Mouse (Mus musculus): ENCODE results near the gene Rfx2.

Gene Rfx2

DNA sequence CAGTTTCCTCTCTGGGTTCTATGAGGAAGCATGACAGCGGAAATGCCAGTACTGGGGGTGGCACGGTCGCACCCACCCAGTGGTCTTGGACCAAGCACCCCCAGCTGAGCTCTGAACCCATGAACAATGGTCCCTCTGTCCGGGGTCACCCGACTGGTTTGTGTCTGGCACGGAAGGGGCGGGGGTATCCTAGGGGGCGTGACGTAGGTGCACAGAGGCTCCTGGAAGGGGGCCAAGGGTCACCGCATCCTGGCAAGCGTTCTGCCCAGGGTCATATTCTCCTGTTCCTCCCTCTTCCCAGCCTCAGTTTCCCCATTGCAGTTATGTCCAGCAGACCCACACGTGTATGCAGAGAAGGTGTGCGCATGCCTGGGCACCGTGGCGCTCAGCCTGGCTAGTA, 77.4 kb downstream of the Rfx2 start:
- no peak for DNase-seq (ENCODE audit: low spot score)

DNA sequence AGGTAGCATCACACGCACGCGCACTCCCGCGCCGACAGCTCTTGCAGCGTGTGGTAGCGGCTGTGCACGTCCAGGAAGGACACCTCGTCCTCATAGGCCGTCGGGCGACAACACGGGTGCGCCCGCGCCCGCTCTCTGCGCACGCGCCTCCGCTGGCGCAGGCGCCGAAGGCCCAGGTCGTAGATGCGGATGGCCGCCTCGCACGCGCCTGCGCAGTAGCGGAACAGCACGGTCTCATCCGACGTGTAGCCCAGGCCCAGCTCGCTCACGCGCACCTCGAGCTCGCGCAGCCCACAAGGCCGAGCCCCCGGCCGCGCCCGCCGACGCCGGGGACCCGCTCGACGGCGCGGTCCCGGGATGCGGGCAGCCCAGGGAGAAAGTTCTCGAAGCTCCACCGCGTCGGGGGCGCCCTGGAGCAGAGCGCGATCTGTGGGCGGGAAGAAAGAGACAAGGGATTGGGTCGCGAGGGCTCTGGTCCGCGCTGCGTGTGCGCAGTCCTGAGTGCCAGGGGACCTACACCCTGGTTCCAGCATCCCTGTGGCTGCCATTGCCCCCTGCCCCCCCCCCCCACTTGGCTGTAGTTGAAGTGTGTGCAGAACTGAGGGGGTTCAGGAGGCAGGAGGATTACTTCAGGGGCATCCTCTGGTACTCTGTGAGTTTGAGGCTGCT, 79.3 kb downstream of the Rfx2 start:
- DNase-seq (ENCODE audit: low spot score): no peak

DNA sequence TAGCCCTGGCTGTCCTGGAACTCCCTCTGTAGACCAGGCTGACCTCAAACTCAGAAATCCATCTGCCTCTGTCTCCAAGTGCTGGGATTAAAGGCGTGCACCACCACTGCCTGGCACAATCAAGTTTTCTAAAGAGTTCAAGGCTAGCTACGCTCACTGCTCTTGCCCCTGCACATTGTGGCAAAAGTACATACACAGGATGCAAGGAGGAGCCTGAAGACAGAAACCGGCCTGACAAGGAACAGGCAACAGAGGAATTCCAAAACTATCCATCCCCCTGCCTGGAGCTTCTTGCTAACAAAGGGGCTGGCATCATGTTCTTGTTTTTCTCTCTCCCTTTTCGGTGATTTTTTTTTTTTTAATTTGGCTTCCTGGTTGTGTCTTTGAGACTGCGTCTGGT, 86.6 kb downstream of the Rfx2 start:
- DNase-seq (ENCODE audit: low spot score): no peak

DNA sequence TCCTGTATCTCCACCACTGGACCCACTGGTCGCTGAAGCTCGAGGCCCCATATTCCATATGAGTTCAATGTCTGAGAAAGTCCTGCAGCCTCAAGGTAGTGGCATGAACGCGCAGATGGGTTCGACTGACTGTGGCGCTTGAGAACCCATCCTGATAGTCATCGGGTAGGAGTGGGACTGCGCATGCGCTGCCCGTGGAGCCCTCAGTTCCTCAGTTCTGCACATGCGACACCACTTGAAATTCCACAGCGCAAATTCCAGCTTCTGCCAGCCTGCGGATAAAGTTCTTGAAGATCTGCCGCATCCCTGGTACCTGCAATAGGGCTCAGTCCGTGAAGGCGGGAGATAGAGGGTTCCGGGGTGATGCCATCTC, 90.0 kb downstream of the Rfx2 start:
- DNase-seq (ENCODE audit: low spot score): no peak

DNA sequence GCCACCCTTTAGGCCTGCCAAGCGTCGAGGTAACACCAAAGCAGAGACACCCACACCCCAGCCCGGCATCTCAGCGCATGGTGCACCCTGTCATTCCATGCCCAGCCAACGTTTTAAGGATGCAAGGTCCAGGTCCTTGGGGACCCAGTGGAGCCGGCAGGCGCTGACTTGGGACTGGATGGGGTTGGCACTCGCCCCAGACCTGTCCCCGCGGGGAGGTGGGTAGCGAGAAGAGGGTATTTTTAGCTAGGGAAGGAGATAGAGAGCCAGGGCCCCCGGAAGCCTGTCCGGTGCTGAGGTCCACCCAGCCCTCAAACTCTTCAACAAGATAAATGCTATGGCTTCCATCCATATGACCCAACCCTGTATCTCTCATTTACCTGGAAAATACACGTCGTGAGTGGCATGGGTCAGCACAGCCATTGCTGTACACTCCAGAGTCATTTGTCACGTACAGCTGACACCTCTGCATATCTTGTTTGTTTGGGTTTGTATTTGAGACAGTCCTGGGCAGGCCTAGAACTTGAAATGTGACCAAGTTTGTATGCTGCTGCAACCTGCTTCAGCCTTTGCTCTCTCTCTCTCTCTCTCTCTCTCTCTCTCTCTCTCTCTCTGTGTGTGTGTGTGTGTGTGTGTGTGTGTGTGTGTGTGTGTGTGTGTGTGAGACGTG, 90.6 kb downstream of the Rfx2 start:
- DNase-seq (ENCODE audit: low spot score): no peak

DNA sequence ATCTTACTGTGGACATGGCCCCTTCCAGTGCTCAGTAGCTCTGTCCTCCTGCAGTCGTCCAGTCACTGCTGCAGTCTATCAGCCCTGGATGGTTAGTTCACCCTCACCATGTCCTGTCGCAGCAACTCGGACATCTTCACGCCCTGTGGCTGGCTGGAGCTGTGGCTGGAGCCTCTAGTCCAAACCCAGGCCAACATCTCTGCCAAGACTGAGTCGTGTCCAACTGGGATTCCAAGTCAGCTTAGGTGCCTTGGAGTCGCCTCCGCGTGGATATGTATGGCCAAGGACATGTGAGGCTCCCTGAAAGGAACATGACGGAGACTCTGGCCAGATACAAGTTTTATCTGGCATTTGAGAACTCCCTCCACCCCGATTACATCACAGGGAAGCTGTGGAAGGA, 92.6 kb downstream of the Rfx2 start:
- DNase-seq (ENCODE audit: low spot score): no peak

DNA sequence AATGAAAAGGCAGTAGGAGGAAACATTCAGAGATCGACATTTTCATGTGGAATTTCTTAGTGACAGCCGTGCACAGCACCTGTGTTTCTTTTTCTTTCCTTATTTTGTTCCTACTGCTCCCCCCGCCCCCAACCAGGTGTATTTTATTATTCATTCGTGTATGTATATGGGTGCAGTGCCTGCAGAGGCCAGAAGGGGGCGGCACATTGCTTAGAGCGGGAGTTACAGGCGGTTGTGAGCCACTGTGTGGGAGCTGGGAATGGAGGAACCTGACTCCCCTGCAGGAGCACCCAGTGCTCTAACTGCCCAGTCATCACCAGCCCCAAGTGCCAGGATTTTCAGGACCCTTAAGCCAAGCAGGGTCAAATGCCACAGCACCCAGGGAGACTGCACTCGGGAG, 94.3 kb downstream of the Rfx2 start:
- DNase-seq (ENCODE audit: low spot score): no peak

DNA sequence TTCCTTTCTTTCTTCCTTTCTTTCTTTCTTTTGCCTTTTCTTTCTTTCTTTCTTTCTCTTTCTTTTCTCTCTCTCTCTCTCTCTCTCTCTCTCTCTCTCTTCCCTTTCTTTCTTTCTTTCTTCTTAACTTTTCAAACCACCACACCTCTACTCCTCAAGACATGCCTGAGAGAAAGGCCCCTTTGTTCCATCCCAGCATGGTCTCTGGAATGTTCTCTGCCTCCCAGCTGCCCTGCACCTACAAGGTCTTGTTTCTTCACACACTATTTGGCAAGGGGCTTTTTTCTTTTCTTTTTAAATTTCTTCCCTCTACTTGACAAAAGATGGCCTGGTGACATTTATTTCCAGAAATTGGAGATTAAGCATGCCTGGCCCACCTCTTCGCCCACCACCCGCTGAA, 101.2 kb downstream of the Rfx2 start:
- DNase-seq (ENCODE audit: low spot score): no peak

DNA sequence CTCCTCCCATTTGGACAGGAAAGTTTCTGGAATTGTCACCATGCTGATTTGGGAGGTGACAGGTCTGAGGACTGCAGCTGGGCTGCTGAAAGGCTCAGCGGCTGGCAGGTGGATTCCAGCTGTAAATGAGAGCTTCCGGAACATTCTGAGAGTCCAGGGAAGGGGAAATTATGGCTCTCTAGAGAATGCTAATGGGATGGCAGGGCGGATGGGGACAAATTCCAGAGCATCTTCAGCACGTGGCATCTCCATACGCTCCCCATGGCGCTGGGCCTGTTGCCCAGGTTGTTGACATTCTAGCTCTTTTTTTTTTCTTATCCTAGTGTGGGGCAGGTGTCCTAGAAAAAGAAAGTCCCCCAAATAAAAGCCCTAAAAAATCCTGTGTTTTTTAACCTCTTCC, 101.7 kb downstream of the Rfx2 start:
- DNase-seq (ENCODE audit: low spot score): no peak

DNA sequence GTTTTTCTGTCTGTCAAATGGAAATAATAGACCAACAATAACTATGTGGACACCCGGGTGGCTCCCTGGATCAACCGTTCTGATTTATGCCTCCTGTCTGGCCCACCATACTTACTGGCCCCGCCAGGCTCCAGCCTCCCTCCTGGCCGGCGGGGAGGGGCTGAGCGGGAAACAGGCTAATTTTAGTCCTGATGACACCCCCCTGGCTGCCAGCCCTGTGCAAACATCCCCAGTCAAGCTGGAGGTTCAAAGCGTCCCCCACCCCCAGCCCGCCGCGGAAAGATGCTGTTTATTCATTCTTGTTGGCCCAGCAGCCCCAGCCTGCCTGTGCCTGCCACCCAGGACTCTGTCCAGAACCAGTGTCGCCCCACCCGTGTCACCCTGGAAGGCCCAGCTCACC, 102.7 kb downstream of the Rfx2 start:
- DNase-seq (ENCODE audit: low spot score): no peak

DNA sequence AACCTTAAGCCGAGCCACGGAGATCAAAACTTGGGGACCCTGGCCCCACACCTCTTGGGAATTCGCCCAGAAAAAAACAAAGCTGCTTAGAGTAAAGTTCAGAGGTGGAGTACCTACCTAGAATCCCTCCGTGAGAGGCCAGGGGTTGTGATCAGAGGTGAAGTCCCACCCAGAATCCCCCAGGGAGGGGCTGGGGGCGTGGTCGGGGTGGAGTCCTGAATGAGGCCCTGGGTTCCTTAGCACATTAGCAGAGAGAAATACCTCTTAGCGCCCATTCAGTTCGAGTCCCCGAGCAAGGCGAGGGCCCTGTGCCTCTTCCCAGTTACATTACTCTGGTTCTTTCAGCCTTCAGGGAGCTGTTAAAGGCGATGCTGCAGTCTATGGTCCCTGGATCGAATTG, 103.2 kb downstream of the Rfx2 start:
- DNase-seq (ENCODE audit: low spot score): no peak

DNA sequence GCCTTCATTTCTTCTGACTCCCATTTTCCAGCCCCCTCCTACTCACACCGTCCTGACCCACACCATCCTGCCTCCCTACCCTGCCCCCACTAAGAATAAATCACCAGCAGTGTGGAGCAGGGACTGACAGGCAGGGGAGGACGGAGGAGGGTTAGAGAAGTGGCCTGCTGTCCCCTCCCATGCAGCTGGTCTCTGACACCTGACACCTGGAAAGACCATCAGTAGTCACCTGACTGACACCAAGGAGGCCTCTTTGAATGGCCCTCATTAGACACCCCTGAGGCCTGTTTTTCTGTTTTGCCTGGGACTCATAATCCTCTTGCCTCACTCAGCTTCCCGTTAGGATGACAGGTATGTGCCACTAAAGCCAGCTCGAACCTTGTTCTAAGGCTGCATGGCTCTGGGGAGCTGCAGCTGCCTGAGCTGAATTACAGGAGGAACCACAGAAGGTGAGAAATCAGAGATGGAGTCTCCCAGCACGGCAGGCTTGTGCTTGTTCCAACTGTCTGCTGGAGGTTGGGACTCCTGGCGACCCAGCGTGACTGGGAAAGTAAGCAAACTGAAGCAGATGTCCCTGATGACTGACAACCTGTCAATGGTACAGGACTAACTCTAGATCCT, 103.7 kb downstream of the Rfx2 start:
- DNase-seq (ENCODE audit: low spot score): no peak
